Mouse (Mus musculus) CH12.LX (cell line): ENCODE results near the gene Hapln1. TPM values are rescaled to one million over a fixed set of nuclear protein-coding genes. Genes with fewer than 3 reads are reported as not detected.

ENCODE experiments used
- DNase-seq: peaks from one replicate; pipeline ENCODE4 v3.0.0-alpha.2; 2013; ENCODE audit errors: extremely low read depth
- H3K27ac ChIP-seq: 2 replicates; pipeline ENCODE4 v1.5.1; 2012; ENCODE audit warnings: low read depth, mild to moderate bottlenecking, control low read depth, moderate library complexity; ENCODE audit not compliant: insufficient read depth
- H3K27me3 ChIP-seq: replicated peaks from 2 replicates; pipeline ENCODE3; 2012; ENCODE audit warnings: inconsistent platforms
- H3K36me3 ChIP-seq, 2 experiments: replicated peaks in 1 of 2; 2 replicates each; pipeline versions ENCODE3 to v1.6.1; 2012; ENCODE audit warnings: inconsistent platforms in 1 of 2, low read length in 1 of 2, mild to moderate bottlenecking in 1 of 2, mixed read lengths in 1 of 2, moderate library complexity in 1 of 2; ENCODE audit not compliant: control insufficient read depth in 1 of 2, insufficient read depth in 1 of 2
- H3K4me1 ChIP-seq, 2 experiments: 2 replicates each; pipeline ENCODE4 v1.6.1; 2012; ENCODE audit warnings: inconsistent platforms in 1 of 2, moderate library complexity in 1 of 2; ENCODE audit not compliant: insufficient read depth in 2 of 2, control insufficient read depth in 1 of 2
- H3K4me2 ChIP-seq: 2 replicates; pipeline ENCODE4 v1.6.1; 2012; ENCODE audit warnings: low read depth, mild to moderate bottlenecking, control low read depth; ENCODE audit not compliant: poor library complexity, insufficient read depth, severe bottlenecking
- H3K4me3 ChIP-seq, 3 experiments: fragments of 150-350 bp in 1 of 3; sonication (generic) in 1 of 3; replicated peaks in 1 of 3; 2 replicates each; pipeline versions ENCODE3 to v1.5.1; 2011 to 2012; ENCODE audit warnings: low read depth in 2 of 3, low read length in 2 of 3, mild to moderate bottlenecking in 2 of 3, moderate library complexity in 2 of 3, control low read depth in 1 of 3, improper control_type of control experiment in 1 of 3, inconsistent platforms in 1 of 3, mixed read lengths in 1 of 3; ENCODE audit not compliant: poor library complexity in 1 of 3
- H3K79me2 ChIP-seq: replicated peaks from 2 replicates; pipeline ENCODE4 v1.6.1; 2012; ENCODE audit warnings: mild to moderate bottlenecking, moderate library complexity; ENCODE audit not compliant: control insufficient read depth, poor library complexity, insufficient read depth, severe bottlenecking; ENCODE audit errors: extremely low read depth
- H3K9ac ChIP-seq: 2 replicates; pipeline ENCODE4 v1.6.1; 2012; ENCODE audit warnings: low read depth, mild to moderate bottlenecking, control low read depth, moderate library complexity; ENCODE audit not compliant: insufficient read depth
- H3K9me3 ChIP-seq: replicated peaks from 2 replicates; pipeline ENCODE3; 2012; ENCODE audit warnings: low read length, inconsistent platforms, mixed read lengths
- CHD1 ChIP-seq: IDR thresholded peaks from 2 replicates; pipeline ENCODE4 v1.6.1; 2012; ENCODE audit warnings: low read depth, low read length, improper control_type of control experiment, inconsistent platforms
- E2F4 ChIP-seq: IDR thresholded peaks from 2 replicates; pipeline ENCODE4 v1.6.1; 2011; ENCODE audit warnings: low read depth, low read length, improper control_type of control experiment; ENCODE audit not compliant: insufficient replicate concordance
- ETS1 ChIP-seq: conservative IDR thresholded peaks from 2 replicates; pipeline ENCODE4 v1.6.1; 2012; ENCODE audit warnings: low read depth, mild to moderate bottlenecking, inconsistent platforms, low read length, improper control_type of control experiment, moderate library complexity
- GABPA ChIP-seq: IDR thresholded peaks from 2 replicates; pipeline ENCODE4 v1.6.1; 2012; ENCODE audit warnings: low read depth, low read length, improper control_type of control experiment, inconsistent platforms; ENCODE audit not compliant: insufficient replicate concordance
- IRF4 ChIP-seq: IDR thresholded peaks from 2 replicates; pipeline ENCODE4 v1.6.1; 2014; ENCODE audit warnings: low read depth, mild to moderate bottlenecking, inconsistent platforms, low read length, improper control_type of control experiment
- JUN ChIP-seq: IDR thresholded peaks from 2 replicates; pipeline ENCODE4 v1.6.1; 2011; ENCODE audit warnings: low read depth, mild to moderate bottlenecking, low read length, improper control_type of control experiment, moderate library complexity; ENCODE audit not compliant: insufficient read depth
- MAFK ChIP-seq: IDR thresholded peaks from 2 replicates; pipeline ENCODE4 v1.6.1; 2011; ENCODE audit warnings: low read length, improper control_type of control experiment; ENCODE audit not compliant: insufficient replicate concordance
- MYC ChIP-seq: IDR thresholded peaks from 2 replicates; pipeline ENCODE4 v1.6.1; 2011; ENCODE audit warnings: low read depth, mild to moderate bottlenecking, improper control_type of control experiment, low read length
- NRF1 ChIP-seq: IDR thresholded peaks from 2 replicates; pipeline ENCODE4 v1.6.1; 2014; ENCODE audit warnings: low read depth, mild to moderate bottlenecking, inconsistent platforms, low read length, improper control_type of control experiment, moderate library complexity
- PAX5 ChIP-seq: IDR thresholded peaks from 2 replicates; pipeline ENCODE4 v1.6.1; 2012; ENCODE audit warnings: low read length, inconsistent platforms, mixed read lengths
- POLR2A ChIP-seq: IDR thresholded peaks from 2 replicates; pipeline ENCODE4 v1.6.1; 2011; ENCODE audit warnings: low read depth, mild to moderate bottlenecking, improper control_type of control experiment, low read length
- POLR2AphosphoS2 ChIP-seq: IDR thresholded peaks from 2 replicates; pipeline ENCODE4 v1.6.1; 2011; ENCODE audit warnings: low read depth, low read length, improper control_type of control experiment
- SIN3A ChIP-seq: IDR thresholded peaks from 2 replicates; pipeline ENCODE4 v1.6.1; 2012; ENCODE audit warnings: low read length, improper control_type of control experiment, inconsistent platforms
- TCF12 ChIP-seq: IDR thresholded peaks from 2 replicates; pipeline ENCODE4 v1.6.1; 2014; ENCODE audit warnings: low read depth, mild to moderate bottlenecking, inconsistent platforms, low read length, improper control_type of control experiment
- UBTF ChIP-seq: IDR thresholded peaks from 2 replicates; pipeline ENCODE4 v1.6.1; 2012; ENCODE audit warnings: low read depth, mild to moderate bottlenecking, inconsistent platforms, low read length, improper control_type of control experiment, moderate library complexity
- USF1 ChIP-seq: IDR thresholded peaks from 2 replicates; pipeline ENCODE4 v1.6.1; 2014; ENCODE audit warnings: low read depth, mild to moderate bottlenecking, inconsistent platforms, low read length, improper control_type of control experiment
- USF2 ChIP-seq: conservative IDR thresholded peaks from 2 replicates; pipeline ENCODE4 v1.6.1; 2011; ENCODE audit warnings: low read depth, low read length, improper control_type of control experiment
- ZC3H11A ChIP-seq: IDR thresholded peaks from 2 replicates; pipeline ENCODE4 v1.6.1; 2012; ENCODE audit warnings: low read depth, mild to moderate bottlenecking, inconsistent platforms, low read length, improper control_type of control experiment
- ZKSCAN1 ChIP-seq: IDR thresholded peaks from 2 replicates; pipeline ENCODE4 v1.6.1; 2012; ENCODE audit warnings: low read depth, inconsistent platforms, low read length, improper control_type of control experiment, borderline replicate concordance
- ZNF384 ChIP-seq: IDR thresholded peaks from 2 replicates; pipeline ENCODE4 v1.6.1; 2012; ENCODE audit warnings: low read depth, low read length, improper control_type of control experiment, inconsistent platforms
- dilution Hi-C: fragments of 300-500 bp; cut with MboI; formaldehyde crosslinking; loops from 2 replicates; pipeline ENCODE4 v1.14.3; 2020; ENCODE audit warnings: low sequenced_read_pairs; ENCODE audit not compliant: extremely low pct_unique_long_range_greater_than_20kb, extremely low pct_ligation_motif_present
- in situ Hi-C: fragments of 300-500 bp; cut with MboI; formaldehyde crosslinking; loops from 3 replicates; pipeline ENCODE4 v1.14.3; 2019; ENCODE audit warnings: low sequenced_read_pairs, low pct_ligation_motif_present, low pct_unique_long_range_greater_than_20kb, mixed read lengths
- polyA plus RNA-seq: library from polyadenylated mRNA; unstranded; fragments of >175 nt; gene quantifications from 2 replicates; pipeline ENCODE4 v1.2.1, GENCODE M21; 2012; ENCODE audit warnings: low read depth; ENCODE audit not compliant: insufficient read length
- total RNA-seq, 2 experiments: library from RNA; depleted of rRNA; stranded (reverse); fragments of 300-350 nt in 1 of 2; fragments of >200 nt in 1 of 2; gene quantifications; 2 replicates each; pipeline ENCODE4 v1.2.3; 2012 to 2014

The Hapln1 gene
- total and polyA plus RNA-seq, 3 experiments = 0.30 to 2.6 (median 0.46) TPM

- Histone ChIP-seq H3K36me3 (no peaks in the 10 kb centered on the region), H3K4me3 (no peak overlapping the region), H3K9me3 (peaks cover 3% of the 10 kb centered on the region), H3K79me2 (no peaks in the 10 kb centered on the region), H3K9ac (no peak overlapping the region), H3K27ac (no peak overlapping the region), H3K27me3 (no peaks in the 10 kb centered on the region), H3K4me2 (no peak overlapping the region), H3K4me1 (peaks cover 4 to 23% of the 10 kb centered on the region in 2 experiments; a peak in 3 of 4 replicates)
- no peak for TF ChIP-seq ZC3H11A
- no peak for TF ChIP-seq POLR2AphosphoS2
- no peak for TF ChIP-seq MAFK
- no peak for TF ChIP-seq UBTF
- TF ChIP-seq ZNF384 = no peak
- no peak for TF ChIP-seq GABPA
- no peak for TF ChIP-seq JUN
- no peak for TF ChIP-seq MYC
- no peak for TF ChIP-seq NRF1
- DNase-seq = no peak
- dilution Hi-C loops = no loop called here
- in situ Hi-C loops = no loop called here
Observed at GRCm38 (mm10) chr13:89603336-89603735, 63.7 kb downstream of the Hapln1 start.

DNA sequence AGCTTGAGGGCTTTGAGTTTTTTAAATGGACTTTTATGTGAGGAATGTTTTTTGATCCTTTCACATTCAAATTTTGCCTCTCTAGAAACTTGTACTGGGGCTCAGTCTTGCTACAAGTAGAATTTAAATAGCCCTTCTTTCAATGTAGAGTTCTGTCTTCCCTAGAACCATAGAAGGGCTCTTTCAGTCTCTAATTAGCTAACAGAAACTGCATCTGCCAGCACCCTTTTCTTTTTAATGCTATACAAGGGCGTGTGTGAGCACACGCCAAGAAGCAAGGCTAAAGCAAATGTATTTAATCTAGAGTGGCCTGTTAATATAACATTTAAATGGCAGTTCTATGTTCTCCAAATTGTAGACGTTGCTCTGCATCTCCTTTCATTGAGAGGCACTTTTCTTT, 67.8 kb downstream of the Hapln1 start:
- no peak for DNase-seq
- H3K4me1 ChIP-seq = no peaks in the 10 kb centered on the region
- no peak overlapping the region for H3K9ac ChIP-seq
- H3K4me3 ChIP-seq = no peak overlapping the region
- dilution Hi-C loops = no loop called here
- no peak for TF ChIP-seq IRF4
- TF ChIP-seq GABPA = no peak
- TF ChIP-seq MYC = no peak
- no peak for TF ChIP-seq CHD1
- TF ChIP-seq POLR2A = no peak
- no peak for TF ChIP-seq TCF12
- no peak for TF ChIP-seq ZKSCAN1
- no peak for TF ChIP-seq PAX5
- no peak for TF ChIP-seq NRF1
- no peak for TF ChIP-seq E2F4
- no peak for TF ChIP-seq SIN3A
- TF ChIP-seq USF1 = no peak
- TF ChIP-seq USF2 = no peak
- TF ChIP-seq ETS1 = no peak
- no peaks in the 10 kb centered on the region for H3K9me3 ChIP-seq
- H3K79me2 ChIP-seq = no peaks in the 10 kb centered on the region
- H3K27ac ChIP-seq = no peak overlapping the region
- no peaks in the 10 kb centered on the region for H3K27me3 ChIP-seq
- H3K4me2 ChIP-seq = no peak overlapping the region
- in situ Hi-C loops = no loop called here
- no peaks in the 10 kb centered on the region for H3K36me3 ChIP-seq
